8 mouse cellular contexts compared by ENCODE assay signal in the genomic region with DNA sequence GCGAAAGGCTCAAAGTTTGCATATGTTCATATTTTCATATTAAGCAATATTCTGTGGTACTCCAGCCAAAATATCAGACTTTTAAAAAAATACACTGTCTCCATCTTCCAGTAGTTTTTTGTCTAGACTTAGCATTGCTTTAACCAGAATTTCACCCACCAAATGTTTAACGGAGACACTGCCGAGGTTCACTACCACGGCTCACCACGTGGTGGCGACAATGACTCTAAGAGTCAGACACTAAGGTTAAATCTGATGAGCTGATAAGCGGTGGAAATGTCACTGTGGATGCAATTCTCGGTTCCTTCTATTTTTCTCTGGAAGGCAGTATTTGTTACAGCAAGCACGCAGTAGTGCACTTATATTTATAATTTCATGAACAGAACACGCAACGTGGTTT.
DNase-seq lines count a peak whose midpoint lies in the region; ATAC-seq and TF ChIP-seq lines count a peak whose summit lies in the region.

No protein-coding gene starts in this region.

- H3K4me2 ChIP-seq in liver, embryonic 12.5 days, result no peak overlapping the region
- no peak overlapping the region for H3K4me2 ChIP-seq in forebrain, embryonic 14.5 days (ENCODE audit: low read length)
- no peak overlapping the region for H3K4me2 ChIP-seq in liver, embryonic 13.5 days

- H3K27me3 ChIP-seq in liver, adult 2 months (ENCODE audit: control insufficient read depth, insufficient read depth, low read length), result no peaks in the 10 kb centered on the region
- H3K27me3 ChIP-seq in liver, embryonic 12.5 days (replicated peaks), result no peaks in the 10 kb centered on the region
- H3K27me3 ChIP-seq in forebrain, embryonic 14.5 days (replicated peaks; ENCODE audit: control insufficient read depth, insufficient read depth, low read length), result no peaks in the 10 kb centered on the region
- no peaks in the 10 kb centered on the region for H3K27me3 ChIP-seq in liver, embryonic 13.5 days

- H3K79me2 ChIP-seq in liver, adult 2 months (ENCODE audit: control insufficient read depth, insufficient read depth, low read length), result no peaks in the 10 kb centered on the region

- peak; percentile 70 for TF ChIP-seq CTCF in liver, adult 2 months (IDR thresholded peaks at IDR 0.05; ENCODE audit: low read depth, low read length)

- no peak overlapping the region for H3K27ac ChIP-seq in liver, adult 2 months (replicated peaks; ENCODE audit: insufficient read depth, low read depth, low read length)
- H3K27ac ChIP-seq in liver, embryonic 12.5 days, result no peak overlapping the region
- no peak overlapping the region for H3K27ac ChIP-seq in forebrain, embryonic 14.5 days (ENCODE audit: low read depth, low read length)
- no peak overlapping the region for H3K27ac ChIP-seq in liver, embryonic 13.5 days

- H3K4me1 ChIP-seq in liver, adult 2 months (ENCODE audit: control insufficient read depth, insufficient read depth, low read length), result no peaks in the 10 kb centered on the region
- no peaks in the 10 kb centered on the region for H3K4me1 ChIP-seq in liver, embryonic 12.5 days
- H3K4me1 ChIP-seq in forebrain, embryonic 14.5 days (ENCODE audit: control insufficient read depth, insufficient read depth, low read length), result no peaks in the 10 kb centered on the region
- H3K4me1 ChIP-seq in liver, embryonic 13.5 days (replicated peaks), result no peaks in the 10 kb centered on the region

- no peak overlapping the region for H3K4me3 ChIP-seq in liver, adult 2 months (ENCODE audit: insufficient read depth, low read depth, low read length)
- no peak overlapping the region for H3K4me3 ChIP-seq in liver, embryonic 12.5 days
- no peak overlapping the region for H3K4me3 ChIP-seq in forebrain, embryonic 14.5 days (ENCODE audit: low read depth, low read length)
- H3K4me3 ChIP-seq in liver, embryonic 13.5 days (replicated peaks), result no peak overlapping the region

- H3K36me3 ChIP-seq in liver, adult 2 months (ENCODE audit: control insufficient read depth, insufficient read depth, low read length), result no peaks in the 10 kb centered on the region
- no peaks in the 10 kb centered on the region for H3K36me3 ChIP-seq in liver, embryonic 12.5 days
- no peaks in the 10 kb centered on the region for H3K36me3 ChIP-seq in forebrain, embryonic 14.5 days (ENCODE audit: control insufficient read depth, insufficient read depth, low read length)
- no peaks in the 10 kb centered on the region for H3K36me3 ChIP-seq in liver, embryonic 13.5 days

- H3K9me3 ChIP-seq in liver, embryonic 12.5 days (replicated peaks), result no peaks in the 10 kb centered on the region
- H3K9me3 ChIP-seq in forebrain, embryonic 14.5 days (replicated peaks; ENCODE audit: control insufficient read depth, low read length), result no peaks in the 10 kb centered on the region
- no peaks in the 10 kb centered on the region for H3K9me3 ChIP-seq in liver, embryonic 13.5 days (replicated peaks)

- 31% methylated on average over 11 of the region's 11 CpGs for WGBS in liver, adult 2 months
- 27% methylated on average over 11 of the region's 11 CpGs for WGBS in liver, embryonic 12.5 days (ENCODE audit: insufficient replicate concordance)
- WGBS in forebrain, embryonic 14.5 days, result 23% methylated on average over 11 of the region's 11 CpGs
- WGBS in liver, embryonic 13.5 days (ENCODE audit: insufficient replicate concordance), result 29% methylated on average over 11 of the region's 11 CpGs

- no peak overlapping the region for H3K9ac ChIP-seq in liver, adult 2 months (ENCODE audit: low read depth, low read length)
- no peak overlapping the region for H3K9ac ChIP-seq in liver, embryonic 12.5 days
- H3K9ac ChIP-seq in forebrain, embryonic 14.5 days (ENCODE audit: low read length), result no peak overlapping the region
- no peak overlapping the region for H3K9ac ChIP-seq in liver, embryonic 13.5 days

- peak; percentile 20 for DNase-seq in liver, adult 2 months (ENCODE audit: extremely low read depth, low read depth, low spot score)
- DNase-seq in c-Kit-positive CD71-negative TER-119-negative erythroid progenitor cells, embryonic 14.5 days (ENCODE audit: low read depth), result peak; percentile 39
- DNase-seq in forebrain, embryonic 14.5 days (ENCODE audit: low spot score), result peak; percentile 90
- peak; percentile 60 for DNase-seq in kidney, adult 9 months
- peak; percentile 5 for DNase-seq in liver, embryonic 13.5 days
- DNase-seq in retina, embryonic 14.5 days (ENCODE audit: low spot score), result peak; percentile 88
- DNase-seq in thymus, postnatal 36 days, result peak; percentile 71 to 78

- ATAC-seq in liver, embryonic 12.5 days, result no peak
- peak; percentile 51 for ATAC-seq in forebrain, embryonic 14.5 days
- ATAC-seq in liver, embryonic 13.5 days (ENCODE audit: low read depth), result no peak

- no peak for TF ChIP-seq POLR2A in liver, adult 2 months (IDR thresholded peaks at IDR 0.05; ENCODE audit: extremely low read depth, insufficient read depth, low read length)

Comparison
In these comparisons a context has a peak if more than half of its experiments do, and no peak if none do; other contexts are left out.
1. DNase-seq: peak in every context shown above with its lines; median percentile 90 in forebrain, embryonic 14.5 days; 88 in retina, embryonic 14.5 days; 74 in thymus, postnatal 36 days; 60 in kidney, adult 9 months; 39 in c-Kit-positive CD71-negative TER-119-negative erythroid progenitor cells, embryonic 14.5 days; 20 in liver, adult 2 months; 5 in liver, embryonic 13.5 days.